Mouse (Mus musculus): ENCODE measurements at regions not wholly inside any gene's neighbourhood (a gene's known extent, or its start where the extent isn't known, plus 50 kb on each side); places are given as distances from the start of the nearest gene placed in this dataset.

- ATAC-seq (replicated peaks; ENCODE audit: low read depth, poor library complexity, severe bottlenecking), result no peak
Observed at GRCm38 (mm10) chr10:17177503-17178278, 545.3 kb upstream of the Cited2 start.

GRCm38 (mm10) chr10:17178627-17179026, 544.4 kb upstream of the Cited2 start:
- no peak for ATAC-seq (replicated peaks; ENCODE audit: low read depth, poor library complexity, severe bottlenecking)

- no peak for ATAC-seq (replicated peaks; ENCODE audit: low read depth, poor library complexity, severe bottlenecking)
Observed at GRCm38 (mm10) chr10:17184418-17184817, 538.6 kb upstream of the Cited2 start.

GRCm38 (mm10) chr10:17196205-17196604, 526.8 kb upstream of the Cited2 start:
- ATAC-seq (replicated peaks; ENCODE audit: low read depth, poor library complexity, severe bottlenecking), result no peak

GRCm38 (mm10) chr10:17196636-17197035, 526.4 kb upstream of the Cited2 start:
- no peak for ATAC-seq (replicated peaks; ENCODE audit: low read depth, poor library complexity, severe bottlenecking)

GRCm38 (mm10) chr10:17200524-17201426, 522.2 kb upstream of the Cited2 start:
- peak; percentile 78 for ATAC-seq (replicated peaks; ENCODE audit: low read depth, poor library complexity, severe bottlenecking)

- ATAC-seq (replicated peaks; ENCODE audit: low read depth, poor library complexity, severe bottlenecking), result no peak
Observed at GRCm38 (mm10) chr10:17201427-17201745, 521.6 kb upstream of the Cited2 start.

GRCm38 (mm10) chr10:17202556-17203415, 520.2 kb upstream of the Cited2 start:
- no peak for ATAC-seq (replicated peaks; ENCODE audit: low read depth, poor library complexity, severe bottlenecking)

- ATAC-seq (replicated peaks; ENCODE audit: low read depth, poor library complexity, severe bottlenecking), result no peak
Observed at GRCm38 (mm10) chr10:17203416-17204110, 519.5 kb upstream of the Cited2 start.

- peak; percentile 50 for ATAC-seq (replicated peaks; ENCODE audit: low read depth, poor library complexity, severe bottlenecking)
Observed at GRCm38 (mm10) chr10:17204153-17204552, 518.9 kb upstream of the Cited2 start.

GRCm38 (mm10) chr10:17212551-17213309, 510.3 kb upstream of the Cited2 start:
- no peak for ATAC-seq (replicated peaks; ENCODE audit: low read depth, poor library complexity, severe bottlenecking)

- no peak for ATAC-seq (replicated peaks; ENCODE audit: low read depth, poor library complexity, severe bottlenecking)
Observed at GRCm38 (mm10) chr10:17213310-17214064, 509.5 kb upstream of the Cited2 start.

- ATAC-seq (replicated peaks; ENCODE audit: low read depth, poor library complexity, severe bottlenecking), result 0 out of 2 replicates have a peak, but pooled peaks have one; percentile 15
Observed at GRCm38 (mm10) chr10:17214065-17214440, 509.0 kb upstream of the Cited2 start.

GRCm38 (mm10) chr10:17215029-17215428, 508.0 kb upstream of the Cited2 start:
- ATAC-seq (replicated peaks; ENCODE audit: low read depth, poor library complexity, severe bottlenecking), result peak; percentile 50

GRCm38 (mm10) chr10:17221495-17221894, 501.5 kb upstream of the Cited2 start:
- peak; percentile 62 for ATAC-seq (replicated peaks; ENCODE audit: low read depth, poor library complexity, severe bottlenecking)

- peak; percentile 53 for ATAC-seq (replicated peaks; ENCODE audit: low read depth, poor library complexity, severe bottlenecking)
Observed at GRCm38 (mm10) chr10:17225727-17226126, 497.3 kb upstream of the Cited2 start.

- no peak for ATAC-seq (replicated peaks; ENCODE audit: low read depth, poor library complexity, severe bottlenecking)
Observed at GRCm38 (mm10) chr10:17230040-17230818, 492.8 kb upstream of the Cited2 start.
